Mouse (Mus musculus): ENCODE data around the gene Otol1. TPM values are rescaled to one million over a fixed set of nuclear protein-coding genes. Genes with fewer than 3 reads are reported as not detected.
A peak's percentile ranks its signal among the peaks of the same experiment; 100 is the strongest.

Gene Otol1
- not detected in 2 replicates for polyA plus RNA-seq (2015; fragmentation: Nextera tagmentation; extraction: Ambion mirVana)

- no peak within 1 kb of the TSS for H3K4me2 ChIP-seq (replicated peaks; ENCODE audit: low read depth)
- H3K9ac ChIP-seq (ENCODE audit: low read length): no peak within 1 kb of the TSS
- H3K36me3 ChIP-seq (ENCODE audit: control insufficient read depth, insufficient read depth, low read length): no peaks in the 10 kb centered on the region
- TF ChIP-seq CTCF (IDR thresholded peaks at IDR 0.05; ENCODE audit: low read depth): no peak
- no peak for TF ChIP-seq EP300 (optimal IDR thresholded peaks at IDR 0.05)
- H3K27ac ChIP-seq (replicated peaks): no peak within 1 kb of the TSS
- H3K9me3 ChIP-seq (ENCODE audit: control insufficient read depth, low read length): no peaks in the 10 kb centered on the region
- H3K4me1 ChIP-seq (replicated peaks; ENCODE audit: control insufficient read depth, insufficient read depth): no peaks in the 10 kb centered on the region
- ATAC-seq (ENCODE audit: low FRiP score, low TSS enrichment) (no peak), DNase-seq (ENCODE audit: low spot score) (no peak)
- 73% methylated on average over 4 of the region's 4 CpGs for WGBS
- H3K27me3 ChIP-seq (ENCODE audit: control insufficient read depth, insufficient read depth, low read length): no peaks in the 10 kb centered on the region
- H3K4me3 ChIP-seq (ENCODE audit: low read depth, low read length): no peak within 1 kb of the TSS
These were observed at the start of gene Otol1 for GRCm38 (mm10) chr3:70007313-70007712. Gene Otol1, plus strand, starts transcription at chr3:70007613.

- Histone ChIP-seq H3K36me3 (ENCODE audit: control insufficient read depth, insufficient read depth, low read length) (no peaks in the 10 kb centered on the region), H3K9me3 (ENCODE audit: control insufficient read depth, low read length) (no peaks in the 10 kb centered on the region), H3K27me3 (ENCODE audit: control insufficient read depth, insufficient read depth, low read length) (no peaks in the 10 kb centered on the region), H3K4me1 (replicated peaks; ENCODE audit: control insufficient read depth, insufficient read depth) (no peaks in the 10 kb centered on the region), H3K4me3 (ENCODE audit: low read depth, low read length) (no peak overlapping the region), H3K27ac (replicated peaks) (no peak overlapping the region), H3K9ac (ENCODE audit: low read length) (no peak overlapping the region), H3K4me2 (replicated peaks; ENCODE audit: low read depth) (no peak overlapping the region)
- TF ChIP-seq EP300 (optimal IDR thresholded peaks at IDR 0.05): no peak
- peak; percentile 78 for TF ChIP-seq CTCF (IDR thresholded peaks at IDR 0.05; ENCODE audit: low read depth)
- DNase-seq (ENCODE audit: low spot score) (peak; percentile 23), ATAC-seq (ENCODE audit: low FRiP score, low TSS enrichment) (no peak)
- 56% methylated on average over 5 of the region's 5 CpGs for WGBS
These were observed 45.2 kb upstream of the Otol1 start for GRCm38 (mm10) chr3:69962187-69962586.

- 68% methylated on average over 6 of the region's 6 CpGs for WGBS
- H3K4me1 ChIP-seq (replicated peaks; ENCODE audit: control insufficient read depth, insufficient read depth): no peaks in the 10 kb centered on the region
- H3K27me3 ChIP-seq (ENCODE audit: control insufficient read depth, insufficient read depth, low read length): no peaks in the 10 kb centered on the region
- H3K4me2 ChIP-seq (replicated peaks; ENCODE audit: low read depth): no peak overlapping the region
- H3K9me3 ChIP-seq (ENCODE audit: control insufficient read depth, low read length): no peaks in the 10 kb centered on the region
- no peak overlapping the region for H3K27ac ChIP-seq (replicated peaks)
- no peaks in the 10 kb centered on the region for H3K36me3 ChIP-seq (ENCODE audit: control insufficient read depth, insufficient read depth, low read length)
- no peak overlapping the region for H3K4me3 ChIP-seq (ENCODE audit: low read depth, low read length)
- TF ChIP-seq CTCF (IDR thresholded peaks at IDR 0.05; ENCODE audit: low read depth) (no peak), EP300 (optimal IDR thresholded peaks at IDR 0.05) (no peak)
- DNase-seq (ENCODE audit: low spot score) (no peak), ATAC-seq (ENCODE audit: low FRiP score, low TSS enrichment) (no peak)
- no peak overlapping the region for H3K9ac ChIP-seq (ENCODE audit: low read length)
These were observed 35.8 kb upstream of the Otol1 start for GRCm38 (mm10) chr3:69971482-69972097.

- ATAC-seq (ENCODE audit: low FRiP score, low TSS enrichment) (no peak), DNase-seq (ENCODE audit: low spot score) (no peak)
- Histone ChIP-seq H3K9me3 (ENCODE audit: control insufficient read depth, low read length) (no peaks in the 10 kb centered on the region), H3K9ac (ENCODE audit: low read length) (no peak overlapping the region), H3K4me1 (replicated peaks; ENCODE audit: control insufficient read depth, insufficient read depth) (no peaks in the 10 kb centered on the region), H3K36me3 (ENCODE audit: control insufficient read depth, insufficient read depth, low read length) (no peaks in the 10 kb centered on the region), H3K4me2 (replicated peaks; ENCODE audit: low read depth) (no peak overlapping the region), H3K27ac (replicated peaks) (no peak overlapping the region), H3K27me3 (ENCODE audit: control insufficient read depth, insufficient read depth, low read length) (no peaks in the 10 kb centered on the region), H3K4me3 (ENCODE audit: low read depth, low read length) (no peak overlapping the region)
- TF ChIP-seq EP300 (optimal IDR thresholded peaks at IDR 0.05) (no peak), CTCF (IDR thresholded peaks at IDR 0.05; ENCODE audit: low read depth) (no peak)
These were observed 29.3 kb upstream of the Otol1 start for GRCm38 (mm10) chr3:69978092-69978491.

- H3K4me2 ChIP-seq (replicated peaks; ENCODE audit: low read depth): no peak overlapping the region
- H3K36me3 ChIP-seq (ENCODE audit: control insufficient read depth, insufficient read depth, low read length): no peaks in the 10 kb centered on the region
- no peaks in the 10 kb centered on the region for H3K4me1 ChIP-seq (replicated peaks; ENCODE audit: control insufficient read depth, insufficient read depth)
- WGBS: 44% methylated on average over 4 of the region's 4 CpGs
- DNase-seq (ENCODE audit: low spot score) (no peak), ATAC-seq (ENCODE audit: low FRiP score, low TSS enrichment) (no peak)
- H3K9ac ChIP-seq (ENCODE audit: low read length): no peak overlapping the region
- H3K4me3 ChIP-seq (ENCODE audit: low read depth, low read length): no peak overlapping the region
- no peaks in the 10 kb centered on the region for H3K27me3 ChIP-seq (ENCODE audit: control insufficient read depth, insufficient read depth, low read length)
- no peaks in the 10 kb centered on the region for H3K9me3 ChIP-seq (ENCODE audit: control insufficient read depth, low read length)
- H3K27ac ChIP-seq (replicated peaks): no peak overlapping the region
- TF ChIP-seq CTCF (IDR thresholded peaks at IDR 0.05; ENCODE audit: low read depth): no peak
- TF ChIP-seq EP300 (optimal IDR thresholded peaks at IDR 0.05): no peak
These were observed 13.6 kb upstream of the Otol1 start for GRCm38 (mm10) chr3:69993806-69994205.

- TF ChIP-seq CTCF (IDR thresholded peaks at IDR 0.05; ENCODE audit: low read depth) (no peak), EP300 (optimal IDR thresholded peaks at IDR 0.05) (no peak)
- ATAC-seq (ENCODE audit: low FRiP score, low TSS enrichment) (no peak), DNase-seq (ENCODE audit: low spot score) (no peak)
- 47% methylated on average over 9 of the region's 9 CpGs for WGBS
- H3K27me3 ChIP-seq (ENCODE audit: control insufficient read depth, insufficient read depth, low read length): no peaks in the 10 kb centered on the region
- no peak overlapping the region for H3K9ac ChIP-seq (ENCODE audit: low read length)
- no peaks in the 10 kb centered on the region for H3K36me3 ChIP-seq (ENCODE audit: control insufficient read depth, insufficient read depth, low read length)
- no peaks in the 10 kb centered on the region for H3K9me3 ChIP-seq (ENCODE audit: control insufficient read depth, low read length)
- no peak overlapping the region for H3K27ac ChIP-seq (replicated peaks)
- H3K4me1 ChIP-seq (replicated peaks; ENCODE audit: control insufficient read depth, insufficient read depth): no peaks in the 10 kb centered on the region
- no peak overlapping the region for H3K4me3 ChIP-seq (ENCODE audit: low read depth, low read length)
- no peak overlapping the region for H3K4me2 ChIP-seq (replicated peaks; ENCODE audit: low read depth)
These were observed 5.9 kb upstream of the Otol1 start for GRCm38 (mm10) chr3:70001540-70001939.

Data from stomach, postnatal 0 days (tissue).